Mouse (Mus musculus) testis, adult 2 months (tissue): ENCODE data around the gene Ccser1.

Experiments
- CTCF ChIP-seq: fragments of 200-500 bp; IDR thresholded peaks from 2 replicates; pipeline ENCODE4 v1.5.1; 2012; ENCODE audit warnings: low read depth, mild to moderate bottlenecking, inconsistent platforms, low read length, moderate library complexity; ENCODE audit not compliant: control insufficient read depth, insufficient read depth, insufficient replicate concordance
- POLR2A ChIP-seq: fragments of 200-500 bp; IDR thresholded peaks from 2 replicates; pipeline ENCODE4 v1.6.1; 2012; ENCODE audit warnings: low read depth, mild to moderate bottlenecking, inconsistent platforms, low read length, moderate library complexity; ENCODE audit not compliant: control insufficient read depth

DNA sequence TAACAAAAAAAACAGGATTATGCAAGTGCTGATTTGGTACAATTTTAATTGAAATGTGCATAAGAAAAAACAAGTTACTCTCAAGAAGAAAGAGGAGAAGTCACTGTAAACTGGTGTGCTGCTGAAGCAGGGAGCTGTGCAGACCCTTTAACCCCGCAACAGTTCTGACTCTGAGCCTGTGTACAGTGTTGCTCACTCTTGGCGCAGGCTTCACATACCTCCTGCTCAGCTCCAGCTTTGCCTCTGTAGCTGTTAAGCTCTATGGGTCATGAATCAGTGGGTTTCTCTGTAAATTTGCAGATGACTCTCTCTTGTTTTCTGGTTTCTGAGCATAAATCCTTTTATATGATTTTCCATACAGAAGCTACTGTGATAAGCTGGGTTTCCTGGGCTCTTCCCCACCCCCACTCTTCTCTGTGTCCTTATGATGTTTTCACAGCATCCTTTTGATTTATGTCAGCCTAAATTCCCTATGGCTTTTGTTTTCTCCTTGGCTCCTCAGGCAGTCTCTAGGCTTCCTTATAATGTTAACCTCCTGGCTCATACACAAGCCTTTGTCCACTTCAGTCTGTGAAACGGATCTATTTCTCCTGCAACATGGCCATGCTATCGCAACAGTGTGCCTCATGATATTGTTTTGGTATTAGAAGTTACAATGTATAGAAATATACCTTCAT lies 30.1 kb downstream of the Ccser1 start:
- TF ChIP-seq POLR2A (no peak), CTCF (no peak)
